Comparison of ENCODE assay signal across 17 mouse cellular contexts in genomic region chr7:126659771-126660170, GRCm38 (mm10). TPM values are rescaled to one million over a fixed set of nuclear protein-coding genes. Genes with fewer than 3 reads are reported as not detected.
"Had no signal": no experiment of that assay in that cellular context is flagged by ENCODE, and none has a peak within 500 bp of the region (broad histone marks: within the 10 kb centered on the region; RNA-seq: fewer than 3 reads in every experiment).

No protein-coding gene starts in this region.

- DNase-seq: lung, adult 18-20 months; lung, embryonic 14.5 days; lung, postnatal 10 days; lung, postnatal 4 days; midbrain, embryonic 14.5 days; retina, postnatal 1 day; right cerebral cortex, adult 18-20 months; right cerebral cortex, postnatal 25 days; right cerebral cortex, postnatal 4 days; spleen, adult 18-20 months; thymus, adult 18-20 months; thymus, postnatal 14 days; thymus, postnatal 36 days had no signal

RNA-seq across cellular contexts. Expression of gene Sult1a1, which starts 16.5 kb away (rescaled TPM):
- total RNA-seq: megakaryocyte-erythroid progenitor cell, adult 5-6 weeks had no signal
- polyA plus RNA-seq: midbrain, embryonic 10.5 days; myocyte; neural tube, embryonic 11.5 days had no signal
